Mouse (Mus musculus): ENCODE data around the gene Scamp3. TPM values are rescaled to one million over a fixed set of nuclear protein-coding genes. Genes with fewer than 3 reads are reported as not detected.

The Scamp3 gene
- total and polyA plus RNA-seq, 3 experiments: 4.5 to 72.7 (median 12.5) TPM

DNA sequence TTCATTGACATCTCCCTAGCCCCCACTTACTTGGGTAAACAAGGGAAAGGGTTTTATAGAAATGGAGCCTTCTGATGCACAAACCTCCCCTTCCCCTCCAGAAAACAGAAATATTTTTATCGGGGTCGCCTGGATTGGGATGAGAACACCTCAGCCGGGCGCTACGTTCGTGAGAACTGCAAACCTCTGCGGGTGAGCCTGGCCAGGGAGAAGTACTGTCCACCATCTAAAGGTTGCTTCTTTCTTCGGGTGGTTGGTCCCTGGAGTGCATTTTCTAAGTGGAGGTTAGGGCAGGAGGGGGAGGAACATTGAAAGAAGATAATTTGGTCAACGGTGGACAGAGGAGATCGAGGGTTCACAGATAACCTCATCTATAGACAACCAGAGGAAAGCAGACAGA lies 1.7 kb upstream of the Scamp3 start:
- Histone ChIP-seq H3K36me3 (replicated peaks in 1 of 2; ENCODE audit: control insufficient read depth in 1 of 2, insufficient read depth in 1 of 2, low read length in 1 of 2) (peaks cover 83 to 95% of the 10 kb centered on the region in 2 experiments), H3K4me1 (ENCODE audit: control insufficient read depth in 1 of 2, insufficient read depth in 2 of 2) (peaks cover 0 to 10% of the 10 kb centered on the region in 2 experiments; a peak in 2 of 4 replicates), H3K9me3 (replicated peaks; ENCODE audit: low read length) (no peaks in the 10 kb centered on the region), H3K4me2 (ENCODE audit: insufficient read depth, low read depth, poor library complexity, severe bottlenecking) (no peak overlapping the region), H3K79me2 (replicated peaks; ENCODE audit: control insufficient read depth, extremely low read depth, insufficient read depth, poor library complexity, severe bottlenecking) (no peaks in the 10 kb centered on the region), H3K4me3 (replicated peaks in 1 of 3; ENCODE audit: low read depth in 2 of 3, low read length in 2 of 3, poor library complexity in 1 of 3) (no peak overlapping the region), H3K27me3 (replicated peaks) (no peaks in the 10 kb centered on the region), H3K9ac (ENCODE audit: insufficient read depth, low read depth) (no peak overlapping the region), H3K27ac (ENCODE audit: insufficient read depth, low read depth) (no peak overlapping the region)
- no peak for DNase-seq (ENCODE audit: extremely low read depth)
- in situ Hi-C loops (cut with MboI; ENCODE audit: low pct_ligation_motif_present, low pct_unique_long_range_greater_than_20kb, low sequenced_read_pairs): no loop called here
- no peak for TF ChIP-seq POLR2AphosphoS2 (IDR thresholded peaks at IDR 0.05; ENCODE audit: low read depth, low read length)
- no peak for TF ChIP-seq MAFK (IDR thresholded peaks at IDR 0.05; ENCODE audit: insufficient replicate concordance, low read length)
- no peak for TF ChIP-seq ZMIZ1 (IDR thresholded peaks at IDR 0.05; ENCODE audit: low read depth, low read length)
- TF ChIP-seq MEF2A (IDR thresholded peaks at IDR 0.05; ENCODE audit: borderline replicate concordance, low read depth, low read length): no peak
- TF ChIP-seq BHLHE40 (IDR thresholded peaks at IDR 0.05; ENCODE audit: low read depth, low read length): no peak
- no peak for TF ChIP-seq CHD2 (IDR thresholded peaks at IDR 0.05; ENCODE audit: low read length)
- dilution Hi-C loops (cut with MboI; ENCODE audit: extremely low pct_ligation_motif_present, extremely low pct_unique_long_range_greater_than_20kb, low sequenced_read_pairs): no loop called here

- in situ Hi-C loops (cut with MboI; ENCODE audit: low pct_ligation_motif_present, low pct_unique_long_range_greater_than_20kb, low sequenced_read_pairs) (no loop called here), dilution Hi-C loops (cut with MboI; ENCODE audit: extremely low pct_ligation_motif_present, extremely low pct_unique_long_range_greater_than_20kb, low sequenced_read_pairs) (no loop called here)
- H3K27ac ChIP-seq (ENCODE audit: insufficient read depth, low read depth): no peak overlapping the region
Observed at GRCm38 (mm10) chr3:89176421-89176820, 852 bp upstream of the Scamp3 start.

GRCm38 (mm10) chr3:89178107-89178385 lies 773 bp downstream of the Scamp3 start:
- H3K79me2 ChIP-seq (replicated peaks; ENCODE audit: control insufficient read depth, extremely low read depth, insufficient read depth, poor library complexity, severe bottlenecking): no peaks in the 10 kb centered on the region
- no peak for TF ChIP-seq POLR2A (IDR thresholded peaks at IDR 0.05; ENCODE audit: low read depth, low read length)
- no peak overlapping the region for H3K27ac ChIP-seq (ENCODE audit: insufficient read depth, low read depth)
- no peaks in the 10 kb centered on the region for H3K9me3 ChIP-seq (replicated peaks; ENCODE audit: low read length)
- no peak overlapping the region for H3K9ac ChIP-seq (ENCODE audit: insufficient read depth, low read depth)
- H3K27me3 ChIP-seq (replicated peaks): no peaks in the 10 kb centered on the region
- H3K4me1 ChIP-seq (ENCODE audit: control insufficient read depth in 1 of 2, insufficient read depth in 2 of 2): peaks cover 0 to 10% of the 10 kb centered on the region in 2 experiments; a peak in 2 of 4 replicates
- peaks cover 90 to 100% of the 10 kb centered on the region in 2 experiments for H3K36me3 ChIP-seq (replicated peaks in 1 of 2; ENCODE audit: control insufficient read depth in 1 of 2, insufficient read depth in 1 of 2, low read length in 1 of 2)
- no peak overlapping the region for H3K4me2 ChIP-seq (ENCODE audit: insufficient read depth, low read depth, poor library complexity, severe bottlenecking)
- peak; percentile 13 for DNase-seq (ENCODE audit: extremely low read depth)
- in situ Hi-C loops (cut with MboI; ENCODE audit: low pct_ligation_motif_present, low pct_unique_long_range_greater_than_20kb, low sequenced_read_pairs) (no loop called here), dilution Hi-C loops (cut with MboI; ENCODE audit: extremely low pct_ligation_motif_present, extremely low pct_unique_long_range_greater_than_20kb, low sequenced_read_pairs) (no loop called here)
- H3K4me3 ChIP-seq (replicated peaks in 1 of 3; ENCODE audit: low read depth in 2 of 3, low read length in 2 of 3, poor library complexity in 1 of 3): peak overlapping the region in 2 of 3 experiments; percentile 32 to 50

More at GRCm38 (mm10) chr3:89176421-89176820, 852 bp upstream of the Scamp3 start:
- Histone ChIP-seq H3K36me3 (replicated peaks in 1 of 2; ENCODE audit: control insufficient read depth in 1 of 2, insufficient read depth in 1 of 2, low read length in 1 of 2) (peaks cover 86 to 97% of the 10 kb centered on the region in 2 experiments), H3K4me1 (ENCODE audit: control insufficient read depth in 1 of 2, insufficient read depth in 2 of 2) (peaks cover 0 to 10% of the 10 kb centered on the region in 2 experiments; a peak in 2 of 4 replicates), H3K4me2 (ENCODE audit: insufficient read depth, low read depth, poor library complexity, severe bottlenecking) (no peak overlapping the region), H3K4me3 (replicated peaks in 1 of 3; ENCODE audit: low read depth in 2 of 3, low read length in 2 of 3, poor library complexity in 1 of 3) (no peak overlapping the region), H3K27me3 (replicated peaks) (no peaks in the 10 kb centered on the region), H3K9me3 (replicated peaks; ENCODE audit: low read length) (no peaks in the 10 kb centered on the region), H3K79me2 (replicated peaks; ENCODE audit: control insufficient read depth, extremely low read depth, insufficient read depth, poor library complexity, severe bottlenecking) (no peaks in the 10 kb centered on the region), H3K9ac (ENCODE audit: insufficient read depth, low read depth) (no peak overlapping the region)
- no peak for TF ChIP-seq MAX (IDR thresholded peaks at IDR 0.05; ENCODE audit: low read length)
- TF ChIP-seq TBP (conservative IDR thresholded peaks at IDR 0.05; ENCODE audit: low read depth, low read length): no peak
- TF ChIP-seq MXI1 (IDR thresholded peaks at IDR 0.05; ENCODE audit: low read depth, low read length): no peak
- no peak for TF ChIP-seq MEF2A (IDR thresholded peaks at IDR 0.05; ENCODE audit: borderline replicate concordance, low read depth, low read length)
- TF ChIP-seq IRF4 (IDR thresholded peaks at IDR 0.05; ENCODE audit: low read depth, low read length): no peak
- no peak for TF ChIP-seq E2F4 (IDR thresholded peaks at IDR 0.05; ENCODE audit: insufficient replicate concordance, low read depth, low read length)
- TF ChIP-seq ZNF384 (IDR thresholded peaks at IDR 0.05; ENCODE audit: low read depth, low read length): no peak
- no peak for TF ChIP-seq CHD2 (IDR thresholded peaks at IDR 0.05; ENCODE audit: low read length)
- TF ChIP-seq ZC3H11A (IDR thresholded peaks at IDR 0.05; ENCODE audit: low read depth, low read length): no peak
- no peak for DNase-seq (ENCODE audit: extremely low read depth)
